Mouse (Mus musculus) neutrophil, adult 5-6 weeks (primary cell): Measurements from ENCODE around the gene P2ry6. TPM values are rescaled to one million over a fixed set of nuclear protein-coding genes. Genes with fewer than 3 reads are reported as not detected.

Source experiments
- ATAC-seq: fragments of 151-379, 151-347 bp; 2 replicates; pipeline ENCODE4 v1.8.0; 2017; ENCODE audit warnings: mild to moderate bottlenecking, moderate TSS enrichment; ENCODE audit not compliant: insufficient number of reproducible peaks, poor library complexity, low FRiP score, severe bottlenecking; ENCODE audit errors: extremely low read depth
- total RNA-seq: library from RNA; stranded (forward); fragments of 200-1000 nt; gene quantifications from 2 replicates; pipeline ENCODE4 v1.2.3, GENCODE M21; 2017

Gene P2ry6
- total RNA-seq, 1 experiment from 2014 or later, result 2.0 TPM

- no peak for ATAC-seq
Observed at GRCm38 (mm10) chr7:100897828-100898227, 76.6 kb downstream of the P2ry6 start.

DNA sequence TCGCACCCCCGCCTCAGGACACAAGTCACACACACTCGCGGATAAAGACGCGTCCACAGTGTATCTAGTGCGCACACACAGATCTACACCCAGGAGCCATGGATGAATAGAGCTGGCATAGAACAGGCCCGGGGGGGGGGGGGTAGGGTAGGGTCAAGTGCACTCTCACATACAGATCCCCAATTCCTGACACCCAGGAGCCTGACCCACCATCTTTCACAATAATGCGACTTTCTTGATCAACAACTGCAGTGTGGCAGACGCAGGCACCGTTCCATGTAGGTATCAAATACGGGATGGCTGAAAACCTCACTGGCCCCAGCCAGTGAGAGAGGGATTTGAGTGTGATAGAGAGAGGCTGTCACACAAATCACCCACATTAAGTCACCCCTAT is 79.6 kb downstream of the P2ry6 start:
- no peak for ATAC-seq

GRCm38 (mm10) chr7:100894057-100894832 is 80.2 kb downstream of the P2ry6 start:
- no peak for ATAC-seq

- no peak for ATAC-seq
Observed at GRCm38 (mm10) chr7:100893249-100894056, 81.0 kb downstream of the P2ry6 start.

Other genes with a start within 250 kb of the P2ry6 start
- 95.0 and 122 TPM in 2 replicates for gene Relt, start 111.2 kb downstream of the P2ry6 start, total RNA-seq
- gene Arhgef17, start 42.5 kb downstream of the P2ry6 start, total RNA-seq, result 0.25 TPM in 1 of 2 replicates, not detected in the other
- 15.5 and 22.1 TPM in 2 replicates for gene P2ry2, start 38.2 kb upstream of the P2ry6 start, total RNA-seq
- gene Fchsd2, start 118.2 kb upstream of the P2ry6 start, total RNA-seq, result 457 and 522 TPM in 2 replicates